Mouse (Mus musculus): Measurements from ENCODE around the gene Rcbtb2. TPM values are rescaled to one million over a fixed set of nuclear protein-coding genes. Genes with fewer than 3 reads are reported as not detected.

The Rcbtb2 gene
- total RNA-seq, 2 experiments from 2014 or later, result 17.7 to 23.4 TPM

DNA sequence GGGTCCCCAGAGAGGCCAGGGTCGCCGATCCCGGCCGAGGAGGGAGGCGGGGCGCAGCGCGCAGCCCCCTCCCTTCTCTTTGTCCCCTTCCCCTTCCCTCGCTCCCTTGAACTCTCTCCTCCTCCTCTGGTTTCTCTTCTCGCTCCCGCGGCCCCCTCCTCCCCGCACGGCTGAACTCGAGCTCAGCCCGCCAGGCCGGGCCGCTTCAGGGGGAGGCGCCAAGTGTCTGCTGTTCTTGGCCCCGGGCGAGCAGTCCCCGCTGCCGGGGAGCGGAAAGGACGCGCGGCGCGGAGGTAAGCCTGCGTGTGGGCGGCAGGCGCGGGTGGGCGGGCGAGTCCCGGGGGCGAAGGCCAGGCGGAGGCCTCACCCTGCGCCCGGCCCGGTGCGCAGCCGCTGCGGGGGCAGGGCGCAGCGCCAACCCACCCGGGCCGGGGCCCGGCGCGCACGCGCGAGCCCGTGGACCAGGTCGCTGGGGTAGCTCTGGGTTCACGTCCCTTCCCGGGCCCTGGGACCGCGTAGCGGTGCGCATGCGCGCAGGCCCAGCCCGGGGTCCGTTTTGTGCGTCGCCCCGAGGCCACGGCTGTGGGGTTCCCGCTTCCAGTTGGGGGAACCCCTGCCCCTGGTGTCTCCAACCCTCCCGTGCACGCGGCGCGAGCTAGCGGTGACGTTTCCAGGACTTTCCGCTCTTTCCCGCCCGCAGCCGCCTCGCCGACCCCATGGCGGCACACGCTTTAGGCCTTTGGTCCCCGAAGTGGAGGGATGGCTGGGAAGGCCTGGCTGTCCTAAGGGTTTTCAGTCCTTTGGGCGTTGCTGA, 20.3 kb downstream of the Rcbtb2 start:
- intact Hi-C loops (cut with DNase I; ENCODE audit: low total_unique reads), result no loop called here
- peak; percentile 82 for DNase-seq

- DNase-seq, result no peak
- intact Hi-C loops (cut with DNase I; ENCODE audit: low total_unique reads), result no loop called here
Observed at GRCm38 (mm10) chr14:73143710-73144420, 21.0 kb downstream of the Rcbtb2 start.

GRCm38 (mm10) chr14:73145531-73145930, 22.7 kb downstream of the Rcbtb2 start:
- DNase-seq, result no peak
- intact Hi-C loops (cut with DNase I; ENCODE audit: low total_unique reads), result loop anchor here (5.0 kb wide), 1 partner anchor 33 kb away; no protein-coding TSS in a partner anchor

GRCm38 (mm10) chr14:73146721-73147120, 23.9 kb downstream of the Rcbtb2 start:
- intact Hi-C loops (cut with DNase I; ENCODE audit: low total_unique reads), result loop anchor here (5.0 kb wide), 1 partner anchor 34 kb away; no protein-coding TSS in a partner anchor
- DNase-seq, result no peak

GRCm38 (mm10) chr14:73148125-73148524, 25.3 kb downstream of the Rcbtb2 start:
- intact Hi-C loops (cut with DNase I; ENCODE audit: low total_unique reads), result loop anchor here (5.0 kb wide), 1 partner anchor 36 kb away; no protein-coding TSS in a partner anchor
- DNase-seq, result no peak

GRCm38 (mm10) chr14:73161303-73161702, 38.5 kb downstream of the Rcbtb2 start:
- DNase-seq, result no peak

GRCm38 (mm10) chr14:73162192-73162800, 39.5 kb downstream of the Rcbtb2 start:
- intact Hi-C loops (cut with DNase I; ENCODE audit: low total_unique reads), result no loop called here
- no peak for DNase-seq

More at GRCm38 (mm10) chr14:73161303-73161702, 38.5 kb downstream of the Rcbtb2 start:
- intact Hi-C loops (cut with DNase I; ENCODE audit: low total_unique reads), result no loop called here

DNA sequence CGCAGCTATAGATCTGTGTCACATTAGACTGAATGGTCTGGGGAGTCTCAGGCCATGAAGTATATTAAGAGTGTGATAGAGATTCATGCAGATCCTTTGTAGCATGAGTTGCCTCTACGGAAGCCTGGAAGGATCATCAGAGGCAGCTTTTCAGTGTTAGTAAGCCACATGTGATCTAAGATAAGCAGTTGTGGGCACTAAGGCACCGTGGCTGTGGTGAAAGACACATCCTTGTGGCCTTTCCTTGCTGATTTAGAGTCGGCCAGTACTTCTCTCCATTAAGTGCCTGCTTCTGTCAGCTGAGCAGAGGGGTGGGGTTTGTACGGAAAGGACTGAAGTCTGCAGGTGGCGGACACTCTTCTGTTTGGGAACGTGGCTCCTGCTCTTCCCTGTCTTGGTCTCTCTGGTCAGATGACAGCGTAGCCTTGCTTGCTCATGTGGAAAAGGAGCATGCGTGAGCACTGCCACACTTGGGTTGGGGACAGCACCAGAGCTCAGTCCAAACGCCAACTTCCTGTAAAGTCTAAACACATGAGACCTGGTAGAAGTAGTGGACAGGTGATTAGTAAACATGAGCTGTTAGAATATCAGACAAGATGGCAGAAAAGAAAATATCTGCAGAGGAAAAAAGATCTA, 40.6 kb downstream of the Rcbtb2 start:
- no peak for DNase-seq
- intact Hi-C loops (cut with DNase I; ENCODE audit: low total_unique reads), result no loop called here

DNA sequence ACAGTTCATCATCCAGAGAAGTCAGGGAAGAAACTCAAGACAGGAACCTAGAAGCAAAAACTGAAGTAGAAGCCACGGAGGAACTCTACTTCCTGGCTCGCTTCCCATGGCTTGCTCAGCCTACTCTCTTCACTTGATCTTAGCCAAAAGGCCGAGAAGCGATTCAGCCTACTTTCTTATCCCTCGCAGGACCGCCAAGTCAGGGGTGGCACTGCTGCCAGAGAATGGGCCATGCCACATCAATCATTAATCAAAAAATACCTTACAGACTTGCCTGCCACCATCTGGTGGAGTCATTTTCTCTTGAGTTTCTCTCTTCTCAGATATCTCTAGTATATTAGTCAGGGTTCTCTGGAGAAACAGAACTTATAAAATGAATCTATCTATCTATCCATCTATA, 42.3 kb downstream of the Rcbtb2 start:
- DNase-seq, result no peak

GRCm38 (mm10) chr14:73168605-73169004, 45.8 kb downstream of the Rcbtb2 start:
- intact Hi-C loops (cut with DNase I; ENCODE audit: low total_unique reads), result no loop called here
- DNase-seq, result no peak

More for the DNA sequence above, 42.3 kb downstream of the Rcbtb2 start:
- intact Hi-C loops (cut with DNase I; ENCODE audit: low total_unique reads), result no loop called here

DNA sequence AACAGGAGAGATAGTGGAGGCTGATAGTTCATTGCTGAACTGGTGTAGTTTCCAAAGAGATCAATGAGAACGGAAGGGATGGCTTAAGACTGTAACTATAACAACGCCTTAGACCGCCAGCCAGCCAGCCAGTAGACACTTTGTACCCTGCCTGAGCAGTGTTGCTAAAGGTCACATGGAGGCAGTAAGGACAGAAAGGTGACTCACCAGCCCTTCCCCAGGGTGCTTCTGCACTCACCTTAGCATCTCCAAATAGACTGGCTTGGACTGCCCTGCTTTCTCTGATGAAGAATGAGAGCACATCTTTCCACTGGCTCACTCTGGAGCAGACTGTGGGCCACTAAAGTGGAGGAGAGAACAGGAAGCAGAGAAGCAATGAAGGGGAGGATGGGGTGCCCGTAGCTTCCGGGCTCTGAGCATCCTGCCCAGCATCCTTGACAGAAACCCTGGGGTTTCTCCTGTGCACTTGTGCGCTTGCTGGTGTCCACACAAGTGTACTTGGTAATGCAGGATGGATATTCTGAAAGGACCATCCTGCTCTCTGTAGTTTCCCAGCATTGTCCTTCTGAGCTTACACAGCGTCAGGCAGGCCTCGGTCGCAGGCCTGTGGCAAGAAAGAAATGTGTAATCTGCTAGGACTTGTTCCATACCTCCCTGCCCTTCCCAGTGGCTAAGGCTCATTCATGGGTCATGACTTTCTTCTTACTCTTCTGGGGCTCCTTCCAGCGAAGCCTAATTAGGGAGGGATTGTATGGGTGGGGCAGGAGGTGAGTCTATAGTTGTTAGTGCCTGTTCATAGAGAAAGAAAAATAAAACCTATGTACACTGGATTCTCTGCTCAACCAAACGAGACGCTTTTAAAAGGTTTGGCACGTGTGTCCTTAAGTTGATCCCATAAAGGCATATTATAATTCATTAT, 47.3 kb downstream of the Rcbtb2 start:
- DNase-seq, result no peak
- intact Hi-C loops (cut with DNase I; ENCODE audit: low total_unique reads), result no loop called here

GRCm38 (mm10) chr14:73172196-73173011, 49.6 kb downstream of the Rcbtb2 start:
- no peak for DNase-seq
- intact Hi-C loops (cut with DNase I; ENCODE audit: low total_unique reads), result no loop called here

GRCm38 (mm10) chr14:73173662-73174061, 50.8 kb downstream of the Rcbtb2 start:
- DNase-seq, result no peak
- intact Hi-C loops (cut with DNase I; ENCODE audit: low total_unique reads), result no loop called here

DNA sequence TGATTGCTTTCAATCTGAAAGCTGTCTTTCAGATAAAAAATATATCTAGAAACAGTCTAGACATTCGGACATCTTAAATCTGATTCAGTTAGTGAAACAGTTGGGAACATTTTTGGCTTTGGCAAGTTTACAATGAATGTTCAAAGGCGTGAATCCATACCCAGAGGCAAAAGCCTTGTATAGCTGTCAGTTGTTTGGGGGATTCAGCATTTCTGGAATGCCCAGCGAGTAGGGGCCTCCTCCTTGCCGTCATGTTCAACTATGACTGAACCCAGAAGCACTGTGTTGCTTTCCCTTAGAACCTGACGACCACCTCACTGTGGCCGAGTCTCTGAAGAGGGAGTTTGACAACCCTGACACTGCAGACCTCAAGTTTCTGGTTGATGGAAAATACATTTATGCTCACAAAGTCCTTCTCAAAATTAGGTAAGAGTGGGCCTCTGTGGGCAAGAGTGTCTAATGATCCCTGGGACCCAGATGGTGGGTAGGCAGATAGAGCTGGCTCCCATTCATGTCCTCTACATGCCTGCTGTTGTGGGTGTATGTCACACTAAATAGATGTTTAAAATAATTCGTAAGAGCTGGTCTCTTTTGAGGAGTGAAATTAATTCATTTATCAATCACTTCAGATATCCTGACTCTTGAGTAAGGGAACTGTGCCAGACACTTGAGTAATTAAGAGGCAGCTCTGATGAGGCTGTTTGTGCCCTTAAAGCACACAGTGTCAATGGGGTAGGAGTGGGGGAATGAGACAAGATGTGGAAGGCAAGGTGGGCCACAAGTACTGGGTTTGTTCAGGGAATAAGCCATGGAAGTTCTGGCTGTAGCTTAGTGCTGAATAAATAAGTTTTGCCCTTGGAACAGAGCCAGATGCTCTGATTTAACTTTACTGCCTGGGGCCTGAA, 51.5 kb downstream of the Rcbtb2 start:
- intact Hi-C loops (cut with DNase I; ENCODE audit: low total_unique reads), result no loop called here
- no peak for DNase-seq

GRCm38 (mm10) chr14:73175031-73175430, 52.2 kb downstream of the Rcbtb2 start:
- no peak for DNase-seq
- intact Hi-C loops (cut with DNase I; ENCODE audit: low total_unique reads), result no loop called here

GRCm38 (mm10) chr14:73175814-73176213, 53.0 kb downstream of the Rcbtb2 start:
- intact Hi-C loops (cut with DNase I; ENCODE audit: low total_unique reads), result no loop called here
- no peak for DNase-seq

GRCm38 (mm10) chr14:73176266-73176665, 53.4 kb downstream of the Rcbtb2 start:
- DNase-seq, result no peak
- intact Hi-C loops (cut with DNase I; ENCODE audit: low total_unique reads), result no loop called here
